In genomic region chr11:94548888-94549690, GRCm38 (mm10) we compare ENCODE assay signal across 8 mouse cellular contexts. TPM values are rescaled to one million over a fixed set of nuclear protein-coding genes. Genes with fewer than 3 reads are reported as not detected.
DNase-seq lines count a peak whose midpoint lies in the region; ATAC-seq and TF ChIP-seq lines count a peak whose summit lies in the region.

Gene Rsad1, minus strand, starts transcription at chr11:94549255.

- DNase-seq in B cell, adult 2 months, result peak; percentile 96 to 98
- peak; percentile 97 for DNase-seq in brain, adult 2 months (ENCODE audit: low read depth, low spot score)
- peak; percentile 95 for DNase-seq in kidney, postnatal 0 days (ENCODE audit: low spot score)
- peak; percentile 93 for DNase-seq in liver, embryonic 11.5 days (ENCODE audit: low spot score)
- DNase-seq in naive thymus-derived CD4-positive, alpha-beta T cell, adult 2 months (ENCODE audit: low read depth), result peak; percentile 96

- ATAC-seq in erythroblast, adult 5-6 weeks (replicated peaks; ENCODE audit: low FRiP score, poor library complexity, severe bottlenecking), result peak; percentile 95
- peak; percentile 82 for ATAC-seq in heart, embryonic 12.5 days (ENCODE audit: insufficient number of reproducible peaks, low FRiP score)
- peak; percentile 91 for ATAC-seq in kidney, postnatal 0 days (replicated peaks; ENCODE audit: low FRiP score, low read depth)
- ATAC-seq in liver, embryonic 11.5 days (replicated peaks; ENCODE audit: low FRiP score), result peak; percentile 83
- peak; percentile 85 for ATAC-seq in stomach, embryonic 14.5 days (ENCODE audit: insufficient number of reproducible peaks, insufficient read depth, low FRiP score, low read depth)

- H3K4me1 ChIP-seq in heart, embryonic 12.5 days (replicated peaks), result peaks cover 20% of the 10 kb centered on the region
- H3K4me1 ChIP-seq in kidney, postnatal 0 days (replicated peaks; ENCODE audit: insufficient read depth, low read length), result peaks cover 7% of the 10 kb centered on the region; the same call in 1 of the 2 replicates
- H3K4me1 ChIP-seq in liver, embryonic 11.5 days (replicated peaks; ENCODE audit: control insufficient read depth, insufficient read depth, low read length), result peaks cover 9% of the 10 kb centered on the region; the same call in 1 of the 2 replicates
- H3K4me1 ChIP-seq in stomach, embryonic 14.5 days (ENCODE audit: control insufficient read depth, insufficient read depth, low read length), result peaks cover 13% of the 10 kb centered on the region; the same call in 1 of the 2 replicates

- 4% methylated on average over 48 of the region's 49 CpGs for WGBS in heart, embryonic 12.5 days
- WGBS in kidney, postnatal 0 days, result 3% methylated on average over 49 of the region's 49 CpGs
- WGBS in liver, embryonic 11.5 days, result 4% methylated on average over 49 of the region's 49 CpGs
- WGBS in stomach, embryonic 14.5 days, result 4% methylated on average over 49 of the region's 49 CpGs

- H3K4me2 ChIP-seq in heart, embryonic 12.5 days, result peak within 1 kb of the TSS; percentile 90
- peak within 1 kb of the TSS; percentile 93 for H3K4me2 ChIP-seq in kidney, postnatal 0 days (ENCODE audit: low read length)
- peak within 1 kb of the TSS; percentile 97 for H3K4me2 ChIP-seq in liver, embryonic 11.5 days
- peak within 1 kb of the TSS; percentile 97 for H3K4me2 ChIP-seq in stomach, embryonic 14.5 days (replicated peaks; ENCODE audit: low read depth, low read length)

- H3K27ac ChIP-seq in heart, embryonic 12.5 days (ENCODE audit: poor library complexity, severe bottlenecking), result peak within 1 kb of the TSS; percentile 75
- H3K27ac ChIP-seq in kidney, postnatal 0 days, result peak within 1 kb of the TSS; percentile 71
- peak within 1 kb of the TSS; percentile 43 for H3K27ac ChIP-seq in liver, embryonic 11.5 days (ENCODE audit: low read depth, low read length)
- peak within 1 kb of the TSS; percentile 73; the same call in 1 of the 2 replicates for H3K27ac ChIP-seq in stomach, embryonic 14.5 days (ENCODE audit: low read length)

- H3K36me3 ChIP-seq in heart, embryonic 12.5 days, result peaks cover 3% of the 10 kb centered on the region
- H3K36me3 ChIP-seq in kidney, postnatal 0 days (ENCODE audit: insufficient read depth, low read length), result no peaks in the 10 kb centered on the region
- no peaks in the 10 kb centered on the region for H3K36me3 ChIP-seq in liver, embryonic 11.5 days (ENCODE audit: control insufficient read depth, insufficient read depth, low read length)
- no peaks in the 10 kb centered on the region for H3K36me3 ChIP-seq in stomach, embryonic 14.5 days (ENCODE audit: control insufficient read depth, insufficient read depth, low read length)

- H3K27me3 ChIP-seq in heart, embryonic 12.5 days (replicated peaks), result no peaks in the 10 kb centered on the region
- H3K27me3 ChIP-seq in kidney, postnatal 0 days (ENCODE audit: insufficient read depth, low read length), result no peaks in the 10 kb centered on the region
- H3K27me3 ChIP-seq in liver, embryonic 11.5 days (replicated peaks; ENCODE audit: control insufficient read depth, insufficient read depth, low read length), result no peaks in the 10 kb centered on the region
- no peaks in the 10 kb centered on the region for H3K27me3 ChIP-seq in stomach, embryonic 14.5 days (ENCODE audit: control insufficient read depth, insufficient read depth, low read length)

- H3K9ac ChIP-seq in heart, embryonic 12.5 days, result peak within 1 kb of the TSS; percentile 75
- peak within 1 kb of the TSS; percentile 64 for H3K9ac ChIP-seq in kidney, postnatal 0 days (ENCODE audit: low read depth, low read length)
- H3K9ac ChIP-seq in liver, embryonic 11.5 days (ENCODE audit: low read depth, low read length), result peak within 1 kb of the TSS; percentile 78
- H3K9ac ChIP-seq in stomach, embryonic 14.5 days (replicated peaks; ENCODE audit: low read depth, low read length), result peak within 1 kb of the TSS; percentile 59

- peak; percentile 99 for TF ChIP-seq CTCF in kidney, postnatal 0 days (IDR thresholded peaks at IDR 0.05; ENCODE audit: low read depth)

- peak within 1 kb of the TSS; percentile 62 for H3K4me3 ChIP-seq in heart, embryonic 12.5 days
- H3K4me3 ChIP-seq in kidney, postnatal 0 days (replicated peaks; ENCODE audit: low read depth, low read length), result peak within 1 kb of the TSS; percentile 38
- peak within 1 kb of the TSS; percentile 69 for H3K4me3 ChIP-seq in liver, embryonic 11.5 days (ENCODE audit: low read depth, low read length)
- peak within 1 kb of the TSS; percentile 51 for H3K4me3 ChIP-seq in stomach, embryonic 14.5 days (ENCODE audit: low read depth, low read length)

- H3K9me3 ChIP-seq in heart, embryonic 12.5 days (replicated peaks), result 0 out of 2 replicates have a peak, but pooled peaks cover 3% of the 10 kb centered on the region
- no peaks in the 10 kb centered on the region for H3K9me3 ChIP-seq in kidney, postnatal 0 days (replicated peaks; ENCODE audit: low read length)
- no peaks in the 10 kb centered on the region for H3K9me3 ChIP-seq in liver, embryonic 11.5 days (ENCODE audit: control insufficient read depth, low read length)
- no peaks in the 10 kb centered on the region for H3K9me3 ChIP-seq in stomach, embryonic 14.5 days (ENCODE audit: control insufficient read depth, low read depth, low read length)

RNA-seq across cellular contexts. Expression of gene Rsad1, which starts in this region (rescaled TPM):
- total RNA-seq in erythroblast, adult 5-6 weeks (2015; ENCODE audit: low replicate concordance), result not detected in 2 replicates
- total RNA-seq in erythroblast, adult 5-6 weeks (2017; ENCODE audit: low replicate concordance), result 0.34 and 2.0 TPM in 2 replicates
- polyA plus RNA-seq in heart, embryonic 12.5 days (2016; fragmentation: Nextera tagmentation; extraction: Ambion mirVana), result 5.1 and 5.5 TPM in 2 replicates
- 4.0 and 5.6 TPM in 2 replicates for polyA plus RNA-seq in kidney, postnatal 0 days (2015; fragmentation: Nextera tagmentation; extraction: Ambion mirVana)
- polyA plus RNA-seq in liver, embryonic 11.5 days (2014; fragmentation: Nextera tagmentation; extraction: Ambion mirVana), result 3.9 and 4.1 TPM in 2 replicates
- 3.1 and 3.4 TPM in 2 replicates for polyA plus RNA-seq in stomach, embryonic 14.5 days (2014; fragmentation: Nextera tagmentation; extraction: Ambion mirVana)

Comparison
In these comparisons a context has a peak if more than half of its experiments do, and no peak if none do; other contexts are left out.
1. Peak in every context shown above with its lines: DNase-seq, ATAC-seq, H3K4me3 ChIP-seq and H3K27ac ChIP-seq.